Mouse (Mus musculus) left cerebral cortex, postnatal 14 days (tissue): ENCODE data around the gene Skint5. TPM values are rescaled to one million over a fixed set of nuclear protein-coding genes. Genes with fewer than 3 reads are reported as not detected.
"Not testable (repeated sequence)": the region's sequence is repeated elsewhere in the genome, so short reads cannot be mapped to it uniquely, and the experiment has no call there.

Experiments
- DNase-seq, 2 experiments: peaks; one replicate each; pipeline ENCODE4 v3.0.0; 2021 to 2022; ENCODE audit warnings: low spot score in 2 of 2, mixed read lengths in 1 of 2
- intact Hi-C: fragments of 180-260 bp; cut with DNase I; formaldehyde crosslinking; loops from one replicate; pipeline ENCODE4 v1.15.1; 2025
- long read RNA-seq, 2 experiments: library from polyadenylated mRNA; stranded (forward); transcript quantifications; one replicate each; pipeline ENCODE4 v2.0.0; 2021
- total RNA-seq, 2 experiments: library from RNA; stranded (reverse); gene quantifications; 2 replicates each; pipeline ENCODE4 v1.2.3; 2021

The Skint5 gene
- not detected for total RNA-seq
- long read RNA-seq, experiment 1, result 0 reads
- long read RNA-seq, experiment 2, result 0 reads

GRCm38 (mm10) chr4:113999403-113999802 is at the start of gene Skint5:
Skint5 (minus strand) TSS chr4:113999503.
- DNase-seq, result no peak
- intact Hi-C loops, result no loop called here

- intact Hi-C loops, result no loop called here
- DNase-seq, result no peak
Observed at GRCm38 (mm10) chr4:113957343-113957742, 42.0 kb downstream of the Skint5 start.

GRCm38 (mm10) chr4:113764182-113764581 is 235.1 kb downstream of the Skint5 start:
- no peak for DNase-seq
- intact Hi-C loops, result no loop called here

- intact Hi-C loops, result no loop called here
- no peak for DNase-seq
Observed at GRCm38 (mm10) chr4:113763684-113764083, 235.6 kb downstream of the Skint5 start.

GRCm38 (mm10) chr4:113448230-113448629 is 551.1 kb downstream of the Skint5 start:
- intact Hi-C loops, DNase-seq: not testable (repeated sequence)

Other genes with a start within 250 kb of the Skint5 start
- gene Skint11, start 163.9 kb upstream of the Skint5 start, total RNA-seq, result not detected